Mouse (Mus musculus) testis, adult 2 months (tissue): ENCODE measurements at regions not wholly inside any gene's neighbourhood (a gene's known extent, or its start where the extent isn't known, plus 50 kb on each side); places are given as distances from the start of the nearest gene placed in this dataset.

Experiments used
- H3K27ac ChIP-seq: fragments of 200-500 bp; 2 replicates; pipeline ENCODE4 v1.5.1; 2012; ENCODE audit warnings: low read depth, low read length; ENCODE audit not compliant: control insufficient read depth, insufficient read depth
- H3K27me3 ChIP-seq: fragments of 200-500 bp; 2 replicates; pipeline ENCODE4 v1.6.1; 2012; ENCODE audit warnings: mild to moderate bottlenecking, low read length, moderate library complexity; ENCODE audit not compliant: control insufficient read depth, insufficient read depth
- H3K36me3 ChIP-seq: fragments of 200-500 bp; 2 replicates; pipeline ENCODE4 v1.6.1; 2012; ENCODE audit warnings: mild to moderate bottlenecking, low read length; ENCODE audit not compliant: control insufficient read depth, insufficient read depth
- H3K4me1 ChIP-seq: fragments of 200-500 bp; 2 replicates; pipeline ENCODE4 v1.6.1; 2012; ENCODE audit warnings: low read length; ENCODE audit not compliant: control insufficient read depth, insufficient read depth
- H3K4me3 ChIP-seq: fragments of 200-500 bp; 2 replicates; pipeline ENCODE4 v1.5.1; 2012; ENCODE audit warnings: low read depth, mild to moderate bottlenecking, low read length, moderate library complexity, mixed read lengths; ENCODE audit not compliant: control insufficient read depth
- CTCF ChIP-seq: fragments of 200-500 bp; IDR thresholded peaks from 2 replicates; pipeline ENCODE4 v1.5.1; 2012; ENCODE audit warnings: low read depth, mild to moderate bottlenecking, inconsistent platforms, low read length, moderate library complexity; ENCODE audit not compliant: control insufficient read depth, insufficient read depth, insufficient replicate concordance
- POLR2A ChIP-seq: fragments of 200-500 bp; IDR thresholded peaks from 2 replicates; pipeline ENCODE4 v1.6.1; 2012; ENCODE audit warnings: low read depth, mild to moderate bottlenecking, inconsistent platforms, low read length, moderate library complexity; ENCODE audit not compliant: control insufficient read depth

GRCm38 (mm10) chr15:31987291-31987690 is 189.8 kb upstream of the Tas2r119 start:
- no peak overlapping the region for H3K4me3 ChIP-seq
- TF ChIP-seq POLR2A (no peak), CTCF (no peak)
- H3K4me1 ChIP-seq = no peaks in the 10 kb centered on the region
- no peak overlapping the region for H3K27ac ChIP-seq
- no peaks in the 10 kb centered on the region for H3K36me3 ChIP-seq
- H3K27me3 ChIP-seq = no peaks in the 10 kb centered on the region

GRCm38 (mm10) chr15:31989093-31989492 is 188.0 kb upstream of the Tas2r119 start:
- no peaks in the 10 kb centered on the region for H3K36me3 ChIP-seq
- H3K4me1 ChIP-seq = no peaks in the 10 kb centered on the region
- no peak overlapping the region for H3K4me3 ChIP-seq
- no peak overlapping the region for H3K27ac ChIP-seq
- no peaks in the 10 kb centered on the region for H3K27me3 ChIP-seq
- TF ChIP-seq POLR2A (no peak), CTCF (no peak)

GRCm38 (mm10) chr15:31989593-31990290 is 187.3 kb upstream of the Tas2r119 start:
- H3K36me3 ChIP-seq = no peaks in the 10 kb centered on the region
- no peak overlapping the region for H3K27ac ChIP-seq
- H3K4me1 ChIP-seq = no peaks in the 10 kb centered on the region
- no peak for TF ChIP-seq POLR2A
- TF ChIP-seq CTCF = no peak
- no peak overlapping the region for H3K4me3 ChIP-seq
- H3K27me3 ChIP-seq = no peaks in the 10 kb centered on the region

- TF ChIP-seq CTCF = no peak
- no peak for TF ChIP-seq POLR2A
- no peak overlapping the region for H3K27ac ChIP-seq
Observed at GRCm38 (mm10) chr15:31997996-31998395, 179.1 kb upstream of the Tas2r119 start.

GRCm38 (mm10) chr15:31999553-31999952 is 177.5 kb upstream of the Tas2r119 start:
- H3K36me3 ChIP-seq = no peaks in the 10 kb centered on the region
- H3K4me3 ChIP-seq = no peak overlapping the region
- H3K27ac ChIP-seq = no peak overlapping the region
- H3K4me1 ChIP-seq = no peaks in the 10 kb centered on the region
- TF ChIP-seq CTCF (no peak), POLR2A (no peak)
- H3K27me3 ChIP-seq = no peaks in the 10 kb centered on the region

More at GRCm38 (mm10) chr15:31997996-31998395, 179.1 kb upstream of the Tas2r119 start:
- no peak overlapping the region for H3K4me3 ChIP-seq
- H3K4me1 ChIP-seq = no peaks in the 10 kb centered on the region
- H3K36me3 ChIP-seq = no peaks in the 10 kb centered on the region
- no peaks in the 10 kb centered on the region for H3K27me3 ChIP-seq

GRCm38 (mm10) chr15:32002950-32003422 is 174.1 kb upstream of the Tas2r119 start:
- Histone ChIP-seq H3K36me3 (no peaks in the 10 kb centered on the region), H3K4me1 (no peaks in the 10 kb centered on the region), H3K4me3 (no peak overlapping the region), H3K27me3 (no peaks in the 10 kb centered on the region), H3K27ac (no peak overlapping the region)
- TF ChIP-seq CTCF (no peak), POLR2A (no peak)

GRCm38 (mm10) chr15:32003489-32003888 is 173.6 kb upstream of the Tas2r119 start:
- Histone ChIP-seq H3K27me3 (no peaks in the 10 kb centered on the region), H3K4me3 (no peak overlapping the region), H3K4me1 (no peaks in the 10 kb centered on the region), H3K36me3 (no peaks in the 10 kb centered on the region), H3K27ac (no peak overlapping the region)
- TF ChIP-seq POLR2A = no peak
- no peak for TF ChIP-seq CTCF

- Histone ChIP-seq H3K27me3 (no peaks in the 10 kb centered on the region), H3K4me1 (no peaks in the 10 kb centered on the region), H3K4me3 (no peak overlapping the region), H3K36me3 (no peaks in the 10 kb centered on the region), H3K27ac (no peak overlapping the region)
- TF ChIP-seq POLR2A (no peak), CTCF (no peak)
Observed at GRCm38 (mm10) chr15:32005986-32006385, 171.1 kb upstream of the Tas2r119 start.
